Mouse (Mus musculus): ENCODE data around the gene Rapgefl1.

The Rapgefl1 gene

DNA sequence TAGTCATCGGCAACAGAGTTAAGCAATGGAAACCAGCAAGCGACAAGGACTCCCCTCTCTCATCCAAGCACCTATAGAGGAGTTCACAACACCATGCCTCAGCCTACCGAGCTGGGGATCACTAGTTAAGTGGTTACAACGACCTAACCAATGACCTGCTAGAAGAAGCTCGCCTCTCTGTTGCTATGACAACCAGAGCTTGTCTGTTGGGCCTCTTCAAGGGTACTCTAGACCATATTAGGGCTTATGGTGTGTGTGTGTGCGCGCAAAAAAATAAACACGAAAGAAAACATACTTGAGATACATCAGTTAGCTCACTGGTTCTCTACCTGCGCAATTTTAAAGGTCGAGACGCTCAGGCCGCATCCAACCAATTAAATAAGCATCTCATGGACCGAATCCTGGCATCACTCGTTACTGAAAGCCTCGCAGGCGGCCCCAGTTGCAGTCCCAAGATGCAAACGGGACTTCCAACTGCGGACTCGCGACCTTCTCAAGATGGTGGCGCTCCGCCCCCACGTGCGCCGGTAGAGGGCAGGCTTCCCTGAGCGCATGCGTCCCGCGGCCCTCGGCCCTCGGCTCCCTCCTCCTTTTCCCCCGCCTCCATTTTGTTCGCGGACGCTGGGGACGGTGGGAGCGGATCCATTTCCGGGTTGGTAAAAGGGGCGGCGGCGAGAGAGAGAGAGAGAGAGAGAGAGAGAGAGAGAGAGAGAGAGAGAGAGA is 26.6 kb downstream of the Rapgefl1 start, which contains the start of gene Wipf2:
TSS of gene Wipf2 (plus strand) at position 611 of the 723 bp plus-strand sequence.
- peak; percentile 97 for DNase-seq

DNA sequence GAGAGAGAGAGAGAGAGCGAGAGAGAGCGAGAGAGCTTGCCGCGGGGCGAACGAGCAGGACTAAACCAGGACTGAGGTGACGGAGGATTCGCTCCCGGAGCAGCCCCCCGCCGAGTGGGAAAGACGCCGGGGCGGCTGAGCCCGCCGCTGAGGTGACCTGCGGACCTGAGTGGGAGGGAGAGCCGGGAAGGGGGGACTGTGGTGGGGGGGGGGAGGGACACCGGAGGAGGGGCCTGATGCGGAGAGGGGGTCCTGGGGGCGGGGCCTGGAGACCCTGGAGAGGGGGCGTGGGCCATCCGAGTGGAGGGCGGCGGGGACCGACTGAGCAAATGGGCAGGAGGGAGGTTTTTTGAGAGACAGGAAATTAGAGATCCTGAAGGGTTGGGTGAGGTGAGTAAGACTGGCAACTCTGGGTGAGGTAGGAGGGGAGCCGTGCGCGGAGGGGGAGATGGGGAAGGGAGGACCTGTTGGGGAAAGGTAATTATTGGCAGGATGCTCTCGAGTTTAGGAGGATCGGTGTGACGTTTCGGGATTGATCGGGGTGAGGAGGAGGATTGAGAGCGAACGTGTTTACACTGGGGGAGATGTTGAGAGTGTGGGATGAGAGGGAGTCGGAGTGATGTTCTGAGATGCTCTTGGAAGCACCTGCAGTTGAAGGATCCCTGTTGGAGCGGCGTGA is 27.3 kb downstream of the Rapgefl1 start:
- DNase-seq = peak; percentile 73

DNA sequence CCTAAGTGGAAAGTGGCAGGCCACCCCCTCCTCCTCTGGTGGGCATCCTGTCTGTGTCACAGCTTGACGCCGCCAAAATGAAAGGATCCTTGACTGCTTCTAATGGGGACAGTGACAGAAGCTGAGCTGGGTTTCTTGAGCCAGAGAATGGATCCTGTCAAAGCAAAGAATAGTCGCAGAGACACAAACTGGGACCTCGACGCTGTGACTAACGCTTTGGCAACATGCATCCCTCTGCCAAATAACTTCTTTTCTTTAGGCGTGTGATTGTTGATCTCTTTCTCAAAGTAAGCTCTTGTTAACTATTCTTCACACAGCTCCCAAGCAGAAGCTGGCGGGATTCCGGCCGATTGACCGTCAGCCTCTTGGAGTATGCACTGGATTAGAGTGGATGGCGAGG is 30.7 kb downstream of the Rapgefl1 start:
- no peak for DNase-seq

DNA sequence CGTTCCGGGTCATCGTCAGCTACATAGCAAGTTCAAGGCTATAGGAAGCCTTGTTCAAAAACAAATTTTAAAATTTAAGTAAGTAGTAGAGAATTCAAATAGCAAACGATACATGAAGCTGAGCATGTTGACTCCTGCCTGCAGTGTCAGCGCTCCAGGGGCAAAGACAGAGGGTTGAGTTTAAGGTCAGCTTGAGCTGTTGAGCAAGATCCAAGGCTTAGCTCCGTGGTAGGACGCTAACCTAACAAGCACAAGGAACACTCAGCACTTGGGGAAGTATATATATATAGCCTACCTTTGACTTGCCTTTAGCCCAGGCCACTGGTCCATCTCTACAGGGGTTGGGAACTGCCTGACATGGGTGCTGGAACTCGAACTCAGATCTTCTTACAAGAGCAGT is 33.3 kb downstream of the Rapgefl1 start:
- DNase-seq = no peak

DNA sequence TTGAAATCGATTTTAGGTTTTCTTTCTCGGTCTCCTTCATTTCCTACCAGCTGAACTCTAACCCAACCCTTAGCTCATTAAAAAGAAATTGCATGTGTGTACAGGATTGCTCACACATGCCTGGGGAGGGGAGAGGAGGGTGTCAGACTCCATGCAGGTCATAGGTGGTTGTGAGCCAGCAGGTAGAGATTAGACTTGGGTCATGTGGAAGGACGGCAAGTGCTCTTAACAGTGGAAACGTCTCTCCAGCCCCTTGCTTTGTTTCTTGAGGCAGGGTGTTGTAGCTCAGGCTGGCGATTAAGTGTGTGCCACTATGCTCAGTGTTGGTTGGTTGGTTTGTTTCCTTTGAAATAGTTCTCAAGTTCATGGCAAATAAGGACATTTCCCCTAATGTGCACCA is 34.2 kb downstream of the Rapgefl1 start:
- no peak for DNase-seq

DNA sequence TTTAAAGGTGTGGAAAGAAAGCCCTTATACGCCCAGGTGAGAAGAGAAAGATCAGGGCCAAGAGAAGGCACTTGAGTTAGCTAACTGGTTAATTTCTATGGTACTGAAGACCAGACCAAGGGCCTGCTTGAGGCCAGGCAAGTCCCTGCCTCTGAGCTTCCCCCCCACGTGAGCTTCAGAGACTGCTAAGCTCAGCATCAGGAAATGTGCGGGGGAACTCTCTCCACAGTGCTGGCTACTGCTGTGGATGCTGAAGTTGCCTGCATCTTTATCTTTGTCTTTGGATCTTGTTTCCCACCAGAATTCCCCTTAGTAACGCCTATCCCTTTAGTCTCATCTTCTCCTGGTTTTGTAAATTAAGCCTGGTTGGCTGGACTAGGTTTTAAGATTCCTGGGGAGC is 34.8 kb downstream of the Rapgefl1 start:
- no peak for DNase-seq

DNA sequence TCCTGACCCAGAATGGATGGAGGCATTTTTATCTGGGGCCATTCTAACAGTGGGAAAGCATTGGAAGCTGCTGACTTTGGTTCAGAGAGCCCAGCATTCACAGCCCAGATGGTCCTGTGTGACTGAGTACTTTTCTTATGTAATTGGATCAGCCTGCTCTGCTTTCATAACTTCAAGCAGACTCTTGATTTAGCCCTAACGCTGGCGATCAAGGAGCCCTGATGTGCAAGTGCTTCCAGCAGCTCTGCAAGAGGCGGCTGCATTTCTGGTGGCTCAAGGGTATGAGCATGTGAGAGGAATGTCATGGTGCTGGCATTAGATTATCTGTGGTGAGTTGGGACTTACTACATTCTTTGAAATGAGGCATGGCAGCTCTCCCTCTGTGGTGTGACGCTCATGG is 35.5 kb downstream of the Rapgefl1 start:
- no peak for DNase-seq

DNA sequence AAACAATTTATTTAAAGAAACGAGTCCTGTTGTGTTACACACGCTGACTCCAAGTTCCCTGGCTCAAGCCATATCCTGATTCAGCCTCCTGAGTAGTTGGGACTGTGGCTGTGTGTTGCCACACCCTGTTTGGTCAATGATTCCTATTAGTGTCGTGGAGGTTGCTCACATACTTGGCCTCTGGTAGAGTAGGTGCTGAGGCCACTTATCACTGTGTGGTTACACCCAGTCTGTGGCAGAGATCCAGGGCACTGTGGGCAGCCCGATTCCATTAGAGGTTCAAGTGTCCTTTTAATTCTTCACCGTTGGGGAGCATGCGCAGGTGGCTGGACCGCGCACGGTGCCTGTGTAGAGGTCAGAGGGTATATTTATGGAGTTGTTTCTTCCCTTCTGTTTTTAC is 37.3 kb downstream of the Rapgefl1 start:
- DNase-seq = no peak

DNA sequence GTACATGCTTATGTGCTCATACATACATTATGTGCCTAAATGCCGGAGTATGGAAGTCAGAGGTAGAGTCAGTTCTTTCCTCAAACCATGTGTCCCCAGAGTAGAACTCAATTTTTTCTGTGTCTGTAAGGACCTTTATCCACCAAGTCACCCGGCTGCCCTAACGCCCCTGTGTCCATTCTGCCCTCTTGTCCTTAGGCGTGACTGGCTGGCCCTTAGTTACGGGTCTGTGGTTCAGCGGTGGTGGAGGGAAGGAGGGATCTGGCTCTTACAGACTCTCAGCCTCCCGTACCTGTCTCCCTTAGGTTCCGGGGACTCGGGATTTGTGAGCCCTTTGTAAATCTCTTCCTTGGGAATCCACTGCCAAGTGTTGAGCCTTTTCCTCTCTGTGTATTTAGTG is 40.4 kb downstream of the Rapgefl1 start:
- peak; percentile 62 for DNase-seq

DNA sequence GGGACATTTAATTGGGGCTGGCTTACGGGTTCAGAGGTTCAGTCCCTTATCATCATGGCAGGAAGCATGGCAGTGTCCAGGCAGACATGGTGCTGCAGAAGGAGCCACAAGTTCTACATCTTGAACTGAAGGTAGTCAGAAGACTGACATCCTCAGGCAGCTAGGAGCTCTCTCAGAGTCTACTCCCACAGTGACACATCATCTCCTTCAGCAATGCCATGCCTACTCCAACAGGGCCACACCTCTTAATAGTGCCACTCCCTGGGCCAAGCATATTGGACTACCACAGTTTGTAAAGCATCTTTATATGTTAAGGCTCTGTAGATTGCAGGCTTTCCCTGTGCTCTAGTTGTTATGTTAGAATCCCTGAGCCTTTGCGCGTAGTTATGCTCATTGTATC is 51.1 kb downstream of the Rapgefl1 start:
- DNase-seq = no peak

DNA sequence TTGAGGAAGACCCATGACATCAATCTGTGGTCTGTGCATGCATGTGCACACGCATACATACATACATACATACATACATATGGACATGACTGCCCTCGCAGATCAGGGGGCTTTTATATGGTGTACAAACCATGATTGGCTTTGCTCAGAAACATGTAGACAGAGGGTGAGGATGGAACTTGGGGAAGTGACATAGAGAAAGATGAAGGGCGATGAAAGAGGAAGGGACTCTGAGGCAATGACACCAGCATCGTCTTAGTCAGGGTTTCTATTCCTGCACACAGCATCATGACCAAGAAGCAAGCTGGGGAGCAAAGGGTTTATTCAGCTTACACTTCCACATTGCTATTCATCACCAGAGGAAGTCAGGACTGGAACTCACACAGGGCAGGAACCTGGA is 52.5 kb downstream of the Rapgefl1 start:
- DNase-seq = no peak

DNA sequence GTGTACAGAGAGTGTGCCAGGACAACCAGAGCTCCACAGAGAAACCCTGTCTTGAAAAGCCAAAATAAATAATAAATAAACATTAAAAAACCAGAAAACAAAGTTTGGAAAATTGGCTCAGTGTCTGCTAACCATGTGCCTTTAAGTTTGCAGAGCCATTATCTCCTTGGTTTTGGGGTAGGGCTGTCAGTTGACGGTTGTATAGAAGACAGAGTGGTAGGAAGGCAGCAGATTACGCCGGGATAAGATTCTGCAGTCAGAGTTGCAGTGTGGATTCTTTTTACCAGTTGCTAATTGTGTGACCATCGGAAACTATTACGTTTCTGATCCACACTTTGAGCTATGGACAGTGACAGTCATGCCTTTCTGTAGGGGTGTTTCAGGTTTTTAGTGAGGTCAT is 53.4 kb downstream of the Rapgefl1 start:
- DNase-seq = no peak

DNA sequence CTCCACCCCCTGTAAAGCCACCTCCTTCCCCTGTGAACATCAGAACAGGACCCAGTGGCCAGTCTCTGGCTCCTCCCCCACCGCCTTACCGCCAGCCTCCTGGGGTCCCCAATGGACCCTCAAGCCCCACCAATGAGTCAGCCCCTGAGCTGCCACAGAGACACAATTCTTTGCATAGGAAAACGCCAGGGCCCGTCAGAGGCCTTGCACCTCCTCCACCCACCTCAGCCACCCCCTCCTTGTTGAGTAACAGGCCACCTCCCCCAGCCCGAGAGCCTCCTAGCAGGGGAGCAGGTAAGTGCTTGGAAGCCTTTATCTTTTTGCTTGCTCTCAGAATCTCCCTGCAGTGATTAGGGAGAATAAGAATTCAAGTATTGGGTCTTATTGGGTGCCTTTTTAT is 55.8 kb downstream of the Rapgefl1 start:
- no peak for DNase-seq

DNA sequence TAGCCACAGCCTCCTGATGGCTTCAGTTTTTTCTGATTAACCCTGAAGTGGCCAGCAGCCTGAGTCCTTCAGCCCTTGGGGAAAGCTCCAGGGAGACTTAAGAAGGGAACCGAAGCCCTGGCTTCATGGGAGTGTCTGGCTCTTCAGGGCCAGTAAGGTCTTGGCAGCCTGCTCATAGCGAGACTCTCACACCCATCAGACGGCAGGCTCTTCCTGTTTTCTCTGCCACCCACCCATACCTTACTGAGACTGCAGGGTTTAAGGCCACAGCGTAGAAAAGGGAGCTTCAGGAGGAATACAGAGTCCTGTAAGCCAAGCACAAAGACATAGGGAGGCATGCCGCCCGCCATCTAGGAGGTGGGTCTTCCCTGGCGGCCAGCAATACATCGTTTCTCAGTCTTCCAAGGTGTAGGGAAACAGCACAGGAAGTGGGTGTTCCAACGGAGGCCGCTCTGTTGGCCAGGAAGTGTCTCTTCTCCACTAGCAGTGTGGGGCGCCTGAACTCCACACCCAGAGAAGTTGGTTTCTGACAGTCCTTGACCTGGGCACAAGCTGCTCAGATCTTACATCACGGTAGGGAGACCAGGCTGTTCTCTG is 64.0 kb downstream of the Rapgefl1 start:
- peak; percentile 22 for DNase-seq

DNA sequence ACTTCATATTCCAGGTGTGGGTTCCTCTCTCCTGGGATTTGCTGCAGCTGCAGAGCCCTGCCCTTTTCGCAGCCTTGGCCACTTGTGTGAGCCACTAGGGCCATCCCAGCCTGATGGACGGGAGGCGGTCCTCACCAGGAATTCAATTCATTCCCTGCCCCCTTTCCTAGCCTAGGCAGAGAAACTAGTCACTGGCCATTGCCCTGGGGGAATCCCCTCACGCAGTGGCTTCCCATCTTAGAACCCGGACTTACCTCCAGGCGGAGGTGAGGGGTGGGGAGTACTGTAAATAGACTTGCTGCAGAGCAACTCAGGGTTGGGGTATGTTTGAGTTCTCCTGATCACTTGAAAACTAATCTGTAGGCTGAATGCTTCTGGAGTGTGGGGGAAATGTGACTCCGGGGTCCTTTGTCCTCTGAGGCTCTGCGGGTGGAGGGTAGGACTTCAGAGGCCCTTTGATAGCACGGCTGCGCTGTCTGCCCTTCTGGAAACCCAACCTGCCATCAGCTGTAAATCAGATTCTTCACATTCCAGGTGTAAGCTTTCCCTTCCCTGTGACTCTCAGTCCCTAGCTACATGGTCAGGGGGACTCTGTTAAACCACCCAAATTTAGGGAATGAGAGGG is 66.1 kb downstream of the Rapgefl1 start:
- no peak for DNase-seq

Data from kidney, postnatal 14 days (tissue).